Mouse (Mus musculus): ENCODE measurements around the gene Anks3. TPM values are rescaled to one million over a fixed set of nuclear protein-coding genes. Genes with fewer than 3 reads are reported as not detected.

Anks3 gene
- 5.7 TPM for polyA plus RNA-seq (2014; fragmentation: Illumina TruSeq; extraction: RNeasy Lipid Tissue Mini Kit (QIAGEN cat#74804); ENCODE audit: low read depth, low replicate concordance)

DNA sequence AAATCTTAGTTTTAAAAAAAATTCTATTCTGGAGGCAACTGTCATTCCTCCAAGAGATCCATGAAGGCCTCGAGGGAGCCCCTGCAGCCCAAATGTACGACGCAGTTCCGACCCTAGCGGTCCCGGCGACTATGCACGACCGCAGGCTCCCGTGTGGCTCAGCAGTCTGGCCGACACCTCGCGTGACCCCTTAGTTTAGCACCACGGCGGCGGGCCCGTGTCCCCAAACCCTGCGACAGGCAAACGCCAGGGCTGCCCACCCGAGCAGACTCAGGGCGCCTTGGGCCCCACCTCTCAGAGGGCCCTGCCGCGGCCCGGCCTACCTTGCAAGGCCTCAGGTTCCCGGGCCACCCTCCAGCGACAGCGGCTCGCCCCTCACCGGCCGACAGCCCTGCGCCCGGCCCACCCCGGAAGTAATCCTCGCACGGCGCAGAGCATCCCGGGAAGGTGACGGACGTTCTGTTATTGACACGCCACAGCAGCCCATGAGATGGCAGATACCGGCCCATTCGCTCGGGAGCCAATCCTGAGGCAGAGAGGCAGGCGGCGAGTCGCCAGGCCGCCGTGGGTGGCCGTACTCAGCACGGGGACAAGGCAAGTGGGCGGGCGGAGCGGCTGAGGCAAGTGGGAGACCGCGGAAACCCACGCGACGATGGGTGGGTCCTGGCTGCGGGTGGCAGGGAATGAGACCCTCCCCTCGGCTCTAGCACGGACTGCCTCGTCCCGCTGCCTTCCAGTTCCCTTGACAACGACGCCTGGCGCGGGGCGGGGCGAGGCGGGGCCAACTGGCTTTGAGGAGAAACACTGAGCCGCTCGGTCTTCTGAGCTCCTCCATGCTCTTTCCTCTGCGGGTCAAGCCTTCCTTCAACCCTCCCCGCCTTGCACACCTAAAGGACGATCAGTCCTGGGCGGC, at the start of gene Anks3:
TSS of gene Anks3 (minus strand) at position 409 of the 913 bp plus-strand sequence.

GRCm38 (mm10) chr16:5013054-5013838, 49.2 kb upstream of the Anks3 start, which contains the start of gene Rogdi:
Rogdi (minus strand) TSS chr16:5013553.

GRCm38 (mm10) chr16:5007067-5007466, 43.1 kb upstream of the Anks3 start, which contains the start of gene Smim22:
Smim22 (plus strand) TSS chr16:5007288.

GRCm38 (mm10) chr16:4997553-4997952, 33.5 kb upstream of the Anks3 start, which contains the start of gene Sept12:
Sept12 (minus strand) TSS chr16:4997852.

DNA sequence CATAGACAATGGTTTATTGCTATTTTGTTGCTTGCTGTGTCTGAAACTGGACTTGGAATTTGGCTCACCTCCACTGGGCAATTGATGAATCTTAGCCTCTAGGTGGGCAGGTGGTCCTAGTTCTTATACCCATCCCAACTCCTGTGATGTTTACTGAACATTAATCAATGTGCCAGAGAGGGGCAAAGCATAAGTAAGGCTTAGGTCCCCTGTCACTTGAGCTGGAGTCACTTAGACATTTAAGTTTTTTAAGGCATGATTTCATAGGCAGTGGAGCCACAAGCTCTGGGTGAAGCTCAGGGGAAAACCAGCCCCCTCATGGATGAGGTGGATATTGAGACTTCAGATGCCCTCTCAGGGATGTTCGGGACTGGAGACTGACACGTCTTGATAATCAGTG, 25.5 kb downstream of the Anks3 start, which contains the start of gene Nudt16l1:
TSS of gene Nudt16l1 (plus strand) at position 301 of the 400 bp plus-strand sequence.

Other genes with a start within 250 kb of the Anks3 start
- gene Nmral1, start 244.8 kb downstream of the Anks3 start, polyA plus RNA-seq (2014; fragmentation: Illumina TruSeq; extraction: RNeasy Lipid Tissue Mini Kit (QIAGEN cat#74804); ENCODE audit: low read depth, low replicate concordance), result not detected
- 66.9 TPM for gene Hmox2, start 237.8 kb downstream of the Anks3 start, polyA plus RNA-seq (2014; fragmentation: Illumina TruSeq; extraction: RNeasy Lipid Tissue Mini Kit (QIAGEN cat#74804); ENCODE audit: low read depth, low replicate concordance)
- 80.7 TPM for gene Cdip1, start 173.9 kb downstream of the Anks3 start, polyA plus RNA-seq (2014; fragmentation: Illumina TruSeq; extraction: RNeasy Lipid Tissue Mini Kit (QIAGEN cat#74804); ENCODE audit: low read depth, low replicate concordance)
- not detected for gene 4930562C15Rik, start 128.8 kb downstream of the Anks3 start, polyA plus RNA-seq (2014; fragmentation: Illumina TruSeq; extraction: RNeasy Lipid Tissue Mini Kit (QIAGEN cat#74804); ENCODE audit: low read depth, low replicate concordance)
- 0.93 TPM for gene Ubald1, start 83.9 kb downstream of the Anks3 start, polyA plus RNA-seq (2014; fragmentation: Illumina TruSeq; extraction: RNeasy Lipid Tissue Mini Kit (QIAGEN cat#74804); ENCODE audit: low read depth, low replicate concordance)
- gene Mgrn1, start 78.0 kb downstream of the Anks3 start, polyA plus RNA-seq (2014; fragmentation: Illumina TruSeq; extraction: RNeasy Lipid Tissue Mini Kit (QIAGEN cat#74804); ENCODE audit: low read depth, low replicate concordance), result 7.9 TPM
- gene Nudt16l1, start 25.4 kb downstream of the Anks3 start, polyA plus RNA-seq (2014; fragmentation: Illumina TruSeq; extraction: RNeasy Lipid Tissue Mini Kit (QIAGEN cat#74804); ENCODE audit: low read depth, low replicate concordance), result 10.6 TPM
- not detected for gene Sept12, start 33.6 kb upstream of the Anks3 start, polyA plus RNA-seq (2014; fragmentation: Illumina TruSeq; extraction: RNeasy Lipid Tissue Mini Kit (QIAGEN cat#74804); ENCODE audit: low read depth, low replicate concordance)
- gene Smim22, start 43.1 kb upstream of the Anks3 start, polyA plus RNA-seq (2014; fragmentation: Illumina TruSeq; extraction: RNeasy Lipid Tissue Mini Kit (QIAGEN cat#74804); ENCODE audit: low read depth, low replicate concordance), result not detected
- 0.47 TPM for gene Rogdi, start 49.3 kb upstream of the Anks3 start, polyA plus RNA-seq (2014; fragmentation: Illumina TruSeq; extraction: RNeasy Lipid Tissue Mini Kit (QIAGEN cat#74804); ENCODE audit: low read depth, low replicate concordance)
- 91.3 TPM for gene Glyr1, start 85.7 kb upstream of the Anks3 start, polyA plus RNA-seq (2014; fragmentation: Illumina TruSeq; extraction: RNeasy Lipid Tissue Mini Kit (QIAGEN cat#74804); ENCODE audit: low read depth, low replicate concordance)
- 30.3 TPM for gene Ubn1, start 85.9 kb upstream of the Anks3 start, polyA plus RNA-seq (2014; fragmentation: Illumina TruSeq; extraction: RNeasy Lipid Tissue Mini Kit (QIAGEN cat#74804); ENCODE audit: low read depth, low replicate concordance)
- gene Ppl, start 168.2 kb upstream of the Anks3 start, polyA plus RNA-seq (2014; fragmentation: Illumina TruSeq; extraction: RNeasy Lipid Tissue Mini Kit (QIAGEN cat#74804); ENCODE audit: low read depth, low replicate concordance), result 0.58 TPM
- not detected for gene Sec14l5, start 182.9 kb upstream of the Anks3 start, polyA plus RNA-seq (2014; fragmentation: Illumina TruSeq; extraction: RNeasy Lipid Tissue Mini Kit (QIAGEN cat#74804); ENCODE audit: low read depth, low replicate concordance)
- gene Nagpa, start 239.8 kb upstream of the Anks3 start, polyA plus RNA-seq (2014; fragmentation: Illumina TruSeq; extraction: RNeasy Lipid Tissue Mini Kit (QIAGEN cat#74804); ENCODE audit: low read depth, low replicate concordance), result not detected